Mouse (Mus musculus): Measurements from ENCODE around the gene Pou6f1.

GRCm38 (mm10) chr15:100635851-100636645 lies 36.3 kb upstream of the Pou6f1 start:
- TF ChIP-seq TAL1 (IDR thresholded peaks at IDR 0.05; ENCODE audit: low read length), result no peak
- no peak for TF ChIP-seq GATA1 (IDR thresholded peaks at IDR 0.05; ENCODE audit: low read length)
